Mouse (Mus musculus): ENCODE measurements around the gene P4ha3.

Gene P4ha3

GRCm38 (mm10) chr7:100307872-100308653 lies 22.7 kb downstream of the P4ha3 start:
- no peak for DNase-seq

GRCm38 (mm10) chr7:100309216-100309615 lies 23.9 kb downstream of the P4ha3 start:
- no peak for DNase-seq

GRCm38 (mm10) chr7:100309679-100310078 lies 24.4 kb downstream of the P4ha3 start:
- no peak for DNase-seq

DNA sequence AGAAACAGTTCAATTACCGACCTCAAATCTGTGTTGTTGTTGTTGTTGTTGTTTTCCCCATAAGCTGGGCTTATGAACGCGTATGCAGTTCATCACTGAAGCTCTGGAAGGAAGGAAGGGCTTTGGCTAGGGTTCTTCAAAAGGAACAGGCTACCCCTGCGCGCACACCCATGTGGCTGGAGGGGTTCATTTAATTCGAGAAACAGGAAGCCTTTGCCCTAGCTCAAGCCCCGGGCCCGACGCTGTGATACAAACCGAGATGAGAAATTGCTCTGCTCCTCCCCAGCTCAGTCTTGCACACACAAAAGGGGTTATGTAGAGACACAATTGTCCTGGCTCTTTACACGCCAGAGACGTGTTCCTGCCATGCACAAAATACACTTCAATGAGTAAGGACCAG lies 25.0 kb downstream of the P4ha3 start:
- peak; percentile 62 for DNase-seq

- no peak for DNase-seq
Observed at GRCm38 (mm10) chr7:100312716-100313115, 27.4 kb downstream of the P4ha3 start.

DNA sequence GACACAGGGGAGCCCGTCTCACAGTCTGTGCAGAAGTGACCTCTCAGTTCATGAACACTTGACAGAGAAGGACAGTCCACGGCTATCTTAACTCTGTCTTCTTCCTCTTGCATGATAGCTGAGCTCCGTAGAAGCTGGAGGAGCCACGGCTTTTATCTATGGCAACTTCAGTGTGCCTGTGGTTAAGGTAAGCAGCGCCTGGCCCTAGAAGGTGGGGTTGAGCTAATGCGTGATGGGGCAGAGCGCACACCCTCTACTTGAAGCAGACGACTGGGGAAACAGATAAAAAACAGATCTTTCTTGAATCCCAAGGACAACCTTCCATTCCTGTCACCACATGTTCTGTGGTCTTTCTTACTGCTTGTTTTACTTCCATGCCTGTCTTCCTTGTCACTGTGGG lies 31.6 kb downstream of the P4ha3 start:
- no peak for DNase-seq

DNA sequence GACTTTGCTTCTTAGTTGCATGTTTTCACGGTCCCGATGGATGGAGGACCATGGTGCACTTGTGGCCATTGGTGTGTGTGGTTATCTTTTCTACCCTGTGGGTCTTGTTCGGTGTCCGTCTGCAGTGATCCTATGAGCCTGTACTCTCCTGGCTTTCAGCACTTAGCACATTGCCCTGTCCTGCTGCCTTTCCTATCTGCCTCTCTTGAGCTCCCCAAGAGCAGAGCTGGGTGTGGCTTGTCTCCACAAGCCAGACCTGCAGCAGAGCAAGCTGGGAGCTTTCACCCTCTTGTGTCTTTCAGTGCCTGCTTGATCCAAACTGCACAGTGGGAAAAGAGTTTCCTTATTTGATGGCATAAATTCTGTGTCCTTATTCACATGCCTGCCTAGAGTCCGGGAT lies 32.2 kb downstream of the P4ha3 start:
- no peak for DNase-seq

DNA sequence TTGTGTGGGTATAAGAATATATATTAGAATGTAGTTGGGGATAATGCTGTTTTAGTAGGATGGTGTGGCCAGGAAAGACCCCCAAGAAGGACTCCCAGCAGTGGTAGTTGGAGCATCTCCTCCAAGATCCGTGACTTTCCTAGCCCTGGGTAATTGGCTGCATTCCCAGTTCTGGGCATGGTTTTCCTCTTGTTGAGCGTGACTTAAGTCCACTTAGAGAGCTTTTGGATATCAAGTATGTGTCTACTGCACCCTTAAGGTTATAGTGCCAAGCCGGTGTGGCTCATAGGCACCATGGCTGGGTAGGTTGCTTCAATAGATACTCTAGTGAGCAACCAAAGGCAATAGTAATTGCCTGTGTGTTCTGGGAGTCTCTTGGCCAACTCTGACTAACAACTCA lies 38.4 kb downstream of the P4ha3 start:
- no peak for DNase-seq

DNA sequence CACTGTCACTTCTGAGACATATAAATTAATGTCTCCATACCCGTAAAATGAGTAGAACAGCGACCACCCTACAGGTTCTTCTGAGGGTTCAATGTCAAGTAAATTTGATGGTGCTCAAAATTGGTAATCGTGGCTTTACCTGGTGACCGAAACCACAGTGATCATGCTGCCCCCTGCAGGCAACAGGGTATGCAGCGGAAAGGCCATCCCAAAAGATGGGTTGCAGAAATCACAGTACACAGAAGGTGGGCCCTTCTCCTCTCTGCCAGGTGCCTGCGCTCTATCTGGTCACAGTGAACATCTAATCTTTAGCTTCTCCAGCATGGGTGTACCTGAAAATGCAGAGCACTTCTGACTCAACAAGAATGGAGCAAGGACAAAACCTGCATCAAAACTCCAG lies 40.2 kb downstream of the P4ha3 start:
- peak; percentile 60 for DNase-seq

GRCm38 (mm10) chr7:100327514-100327913 lies 42.2 kb downstream of the P4ha3 start:
- DNase-seq = no peak

- DNase-seq = no peak
Observed at GRCm38 (mm10) chr7:100328636-100329035, 43.3 kb downstream of the P4ha3 start.

- DNase-seq = no peak
Observed at GRCm38 (mm10) chr7:100331269-100331668, 45.9 kb downstream of the P4ha3 start.

DNA sequence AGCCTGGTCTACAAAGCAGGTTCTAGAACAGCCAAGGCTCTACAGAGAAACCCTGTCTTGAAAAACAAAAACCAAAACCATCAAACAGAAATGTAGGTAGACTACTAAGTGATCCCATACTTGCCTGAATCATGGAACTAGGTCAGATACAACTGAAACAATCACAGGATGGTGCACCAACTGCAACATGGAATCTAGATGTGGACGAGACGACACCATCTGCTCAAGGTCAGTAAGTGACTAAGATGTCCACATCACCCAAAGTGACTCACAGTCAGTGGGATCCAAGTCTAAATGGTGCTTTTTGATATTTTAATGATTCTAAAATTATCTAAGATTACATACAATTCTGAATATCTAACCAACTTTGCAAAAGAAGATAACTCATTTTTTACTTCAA lies 50.6 kb downstream of the P4ha3 start:
- DNase-seq = no peak

GRCm38 (mm10) chr7:100354984-100355383 lies 69.7 kb downstream of the P4ha3 start:
- DNase-seq = no peak

DNA sequence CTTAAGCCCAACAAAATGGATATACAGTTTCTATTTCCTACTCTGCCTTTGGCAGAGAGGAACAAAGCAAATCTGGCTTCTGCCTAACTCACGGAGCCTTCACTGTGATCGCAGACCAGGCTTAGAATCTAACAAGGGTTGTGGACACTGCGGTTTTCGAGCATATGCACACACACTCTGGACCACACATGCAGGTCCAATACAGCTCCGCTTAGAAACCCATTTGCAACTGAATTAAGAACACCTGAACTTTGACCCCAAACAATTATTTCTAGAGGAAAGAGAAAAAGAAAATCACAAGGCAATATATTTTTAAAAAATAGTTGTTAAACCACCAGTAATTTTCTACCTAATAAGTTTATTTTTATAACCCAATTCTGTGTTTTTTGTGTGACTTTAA lies 71.0 kb downstream of the P4ha3 start:
- DNase-seq = no peak

- no peak for DNase-seq
Observed at GRCm38 (mm10) chr7:100356768-100357167, 71.4 kb downstream of the P4ha3 start.

- DNase-seq = no peak
Observed at GRCm38 (mm10) chr7:100357856-100358255, 72.5 kb downstream of the P4ha3 start.

GRCm38 (mm10) chr7:100363162-100363561 lies 77.8 kb downstream of the P4ha3 start:
- no peak for DNase-seq

- DNase-seq = no peak
Observed at GRCm38 (mm10) chr7:100364888-100365287, 79.6 kb downstream of the P4ha3 start.

Data from thymus, postnatal 4 days (tissue).